Mouse (Mus musculus): ENCODE measurements around the gene Nfix.

- no peak for TF ChIP-seq ZNF384 (IDR thresholded peaks at IDR 0.05; ENCODE audit: low read depth, low read length)
- no peak for TF ChIP-seq ZC3H11A (IDR thresholded peaks at IDR 0.05; ENCODE audit: borderline replicate concordance, low read depth, low read length)
- no peak for TF ChIP-seq HCFC1 (IDR thresholded peaks at IDR 0.05; ENCODE audit: borderline replicate concordance, insufficient read depth, low read length)
- no peak for TF ChIP-seq MAFK (IDR thresholded peaks at IDR 0.05; ENCODE audit: insufficient read depth, low read depth, low read length)
Measured at GRCm38 (mm10) chr8:84797971-84798370, 2.2 kb downstream of the Nfix start.

Measured in ES-E14 (cell line).